ENCODE assay signal across 7 mouse cellular contexts in the genomic region with DNA sequence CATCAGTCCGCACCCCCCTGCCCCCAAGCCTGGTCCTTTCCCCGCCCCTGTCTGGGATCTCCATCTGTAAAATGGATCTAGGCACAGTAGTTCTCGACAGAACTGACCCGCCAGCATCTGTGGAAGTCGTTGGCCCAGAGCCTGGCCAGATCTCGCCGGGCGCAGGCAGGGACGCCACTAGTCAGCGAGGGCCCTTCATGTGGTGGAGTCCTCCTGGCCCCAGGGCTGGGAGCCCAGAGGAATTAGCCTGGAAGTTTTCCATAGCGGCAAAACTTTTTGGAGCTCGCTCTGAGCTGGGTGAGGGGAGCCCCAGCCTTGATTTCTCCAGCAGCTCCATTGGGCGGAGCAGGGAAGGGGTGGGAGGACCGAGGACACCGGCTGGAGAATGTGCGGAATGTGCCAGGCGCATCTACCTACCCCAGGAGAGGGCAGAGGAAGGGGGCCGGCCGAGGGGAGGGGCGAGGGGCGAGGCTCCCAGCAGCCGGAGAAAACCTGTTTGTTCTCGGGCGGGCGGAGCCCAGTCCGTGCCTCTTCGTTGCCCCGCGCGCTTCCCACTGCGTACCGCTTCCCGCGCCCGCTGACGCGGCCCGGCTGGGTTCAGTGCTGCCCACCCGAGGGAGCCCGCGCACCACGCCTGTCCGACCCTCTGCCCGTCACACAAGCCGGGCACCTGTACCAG. TPM values are rescaled to one million over a fixed set of nuclear protein-coding genes. Genes with fewer than 3 reads are reported as not detected.
A peak's percentile ranks its signal among the peaks of the same experiment; 100 is the strongest.
DNase-seq lines count a peak whose midpoint lies in the region; ATAC-seq and TF ChIP-seq lines count a peak whose summit lies in the region.

A gene (plus strand): TSS at position 499 of the 679 bp plus-strand sequence.

- 12% methylated on average over 43 of the region's 45 CpGs for WGBS in lung, embryonic 14.5 days

- H3K36me3 ChIP-seq in lung, embryonic 14.5 days (ENCODE audit: insufficient read depth), result no peaks in the 10 kb centered on the region

- H3K27ac ChIP-seq in lung, embryonic 14.5 days (ENCODE audit: low read depth), result no peak within 1 kb of the TSS

- TF ChIP-seq CTCF in lung, embryonic 14.5 days (IDR thresholded peaks at IDR 0.05; ENCODE audit: low read depth), result no peak

- peak within 1 kb of the TSS; percentile 36 for H3K4me3 ChIP-seq in lung, embryonic 14.5 days (ENCODE audit: low read depth, low read length)

- peak; percentile 86 for ATAC-seq in lung, embryonic 14.5 days (ENCODE audit: insufficient read depth)
- ATAC-seq in monocyte, adult 5-6 weeks (replicated peaks; ENCODE audit: insufficient number of reproducible peaks, low FRiP score, low TSS enrichment, poor library complexity, severe bottlenecking), result no peak

- no peaks in the 10 kb centered on the region for H3K9me3 ChIP-seq in lung, embryonic 14.5 days (ENCODE audit: low read depth, low read length)

- no peaks in the 10 kb centered on the region for H3K27me3 ChIP-seq in lung, embryonic 14.5 days (ENCODE audit: insufficient read depth, low read length)

- peak within 1 kb of the TSS; percentile 29; the same call in 1 of the 2 replicates for H3K9ac ChIP-seq in lung, embryonic 14.5 days

- H3K4me2 ChIP-seq in lung, embryonic 14.5 days, result peak within 1 kb of the TSS; percentile 63

- DNase-seq in T-cell, adult 2 months (ENCODE audit: low spot score), result peak; percentile 46
- peak; percentile 74 for DNase-seq in embryo, embryonic 9.5 days (ENCODE audit: extremely low spot score)
- peak; percentile 24 for DNase-seq in heart, adult 8-10 months (ENCODE audit: low spot score)
- peak; percentile 72 for DNase-seq in kidney, adult 18-20 months
- DNase-seq in lung, embryonic 14.5 days, result peak; percentile 63
- peak; percentile 14 for DNase-seq in ovary, postnatal 10 days (ENCODE audit: low spot score)

- H3K4me1 ChIP-seq in lung, embryonic 14.5 days (ENCODE audit: insufficient read depth), result no peaks in the 10 kb centered on the region

RNA-seq across cellular contexts. Expression of the gene that starts here (rescaled TPM):
- total RNA-seq in heart, adult 8-10 months (2022), result 1 to 10 TPM in 2 of 4 experiments, under 1 TPM in 2; 0.63 to 1.7 (median 1.0) TPM
- 6.5 and 8.0 TPM in 2 replicates for polyA plus RNA-seq in lung, embryonic 14.5 days (2014; fragmentation: Nextera tagmentation; extraction: Ambion mirVana)
- not detected in 3 replicates for total RNA-seq in monocyte, adult 5-6 weeks (2017)

Comparison
In these comparisons a context has a peak if more than half of its experiments do, and no peak if none do; other contexts are left out.
1. DNase-seq: peak in every context shown above with its lines; median percentile 74 in embryo, embryonic 9.5 days; 72 in kidney, adult 18-20 months; 63 in lung, embryonic 14.5 days; 46 in T-cell, adult 2 months; 24 in heart, adult 8-10 months; 14 in ovary, postnatal 10 days.